Mouse (Mus musculus): ENCODE measurements around the gene Decr2. TPM values are rescaled to one million over a fixed set of nuclear protein-coding genes. Genes with fewer than 3 reads are reported as not detected.

Gene Decr2
- polyA plus RNA-seq, 1 experiment from 2014 or later, result 45.7 TPM

Other genes starting within 250 kb of the Decr2 start
- gene Gm20683, start 248.6 kb downstream of the Decr2 start, polyA plus RNA-seq (2015; fragmentation: Nextera tagmentation; extraction: Ambion mirVana), result 1.8 and 3.0 TPM in 2 replicates
- gene Rhot2, start 245.5 kb downstream of the Decr2 start, polyA plus RNA-seq (2015; fragmentation: Nextera tagmentation; extraction: Ambion mirVana), result 26.8 and 29.0 TPM in 2 replicates
- 31.2 and 35.6 TPM in 2 replicates for gene Wdr90, start 228.8 kb downstream of the Decr2 start, polyA plus RNA-seq (2015; fragmentation: Nextera tagmentation; extraction: Ambion mirVana)
- gene Mcrip2, start 221.6 kb downstream of the Decr2 start, polyA plus RNA-seq (2015; fragmentation: Nextera tagmentation; extraction: Ambion mirVana), result 54.9 and 55.1 TPM in 2 replicates
- gene Mettl26, start 215.3 kb downstream of the Decr2 start, polyA plus RNA-seq (2015; fragmentation: Nextera tagmentation; extraction: Ambion mirVana), result 78.7 and 81.5 TPM in 2 replicates
- 0.49 and 0.56 TPM in 2 replicates for gene Wfikkn1, start 209.5 kb downstream of the Decr2 start, polyA plus RNA-seq (2015; fragmentation: Nextera tagmentation; extraction: Ambion mirVana)
- 27.8 and 30.9 TPM in 2 replicates for gene Rab40c, start 170.6 kb downstream of the Decr2 start, polyA plus RNA-seq (2015; fragmentation: Nextera tagmentation; extraction: Ambion mirVana)
- 72.2 and 76.4 TPM in 2 replicates for gene Pigq, start 145.4 kb downstream of the Decr2 start, polyA plus RNA-seq (2015; fragmentation: Nextera tagmentation; extraction: Ambion mirVana)
- gene Nhlrc4, start 145.4 kb downstream of the Decr2 start, polyA plus RNA-seq (2015; fragmentation: Nextera tagmentation; extraction: Ambion mirVana), result 1.5 TPM in 2 replicates
- gene A930017K11Rik, start 137.8 kb downstream of the Decr2 start, polyA plus RNA-seq (2015; fragmentation: Nextera tagmentation; extraction: Ambion mirVana), result 5.4 and 5.7 TPM in 2 replicates
- 22.7 and 31.6 TPM in 2 replicates for gene Capn15, start 104.5 kb downstream of the Decr2 start, polyA plus RNA-seq (2015; fragmentation: Nextera tagmentation; extraction: Ambion mirVana)
- 29.1 and 30.2 TPM in 2 replicates for gene Rab11fip3, start 20.8 kb downstream of the Decr2 start, polyA plus RNA-seq (2015; fragmentation: Nextera tagmentation; extraction: Ambion mirVana)
- 101 and 103 TPM in 2 replicates for gene Nme4, start 5.3 kb upstream of the Decr2 start, polyA plus RNA-seq (2015; fragmentation: Nextera tagmentation; extraction: Ambion mirVana)
- gene Tmem8, start 23.0 kb upstream of the Decr2 start, polyA plus RNA-seq (2015; fragmentation: Nextera tagmentation; extraction: Ambion mirVana), result 3.8 and 5.1 TPM in 2 replicates
- gene Mrpl28, start 33.2 kb upstream of the Decr2 start, polyA plus RNA-seq (2015; fragmentation: Nextera tagmentation; extraction: Ambion mirVana), result 207 and 218 TPM in 2 replicates
- gene Axin1, start 48.4 kb upstream of the Decr2 start, polyA plus RNA-seq (2015; fragmentation: Nextera tagmentation; extraction: Ambion mirVana), result 8.0 and 9.4 TPM in 2 replicates
- 0.55 and 0.67 TPM in 2 replicates for gene Pdia2, start 108.8 kb upstream of the Decr2 start, polyA plus RNA-seq (2015; fragmentation: Nextera tagmentation; extraction: Ambion mirVana)
- gene Rgs11, start 112.6 kb upstream of the Decr2 start, polyA plus RNA-seq (2015; fragmentation: Nextera tagmentation; extraction: Ambion mirVana), result 9.2 and 9.4 TPM in 2 replicates
- gene Arhgdig, start 117.4 kb upstream of the Decr2 start, polyA plus RNA-seq (2015; fragmentation: Nextera tagmentation; extraction: Ambion mirVana), result 9.0 and 9.3 TPM in 2 replicates
- gene Fam234a, start 153.9 kb upstream of the Decr2 start, polyA plus RNA-seq (2015; fragmentation: Nextera tagmentation; extraction: Ambion mirVana), result 49.6 and 52.7 TPM in 2 replicates
- 106 and 110 TPM in 2 replicates for gene Luc7l, start 162.6 kb upstream of the Decr2 start, polyA plus RNA-seq (2015; fragmentation: Nextera tagmentation; extraction: Ambion mirVana)